Mouse (Mus musculus): ENCODE measurements at regions not wholly inside any gene's neighbourhood (a gene's known extent, or its start where the extent isn't known, plus 50 kb on each side); places are given as distances from the start of the nearest gene placed in this dataset.

- DNase-seq (ENCODE audit: low spot score in 2 of 2): no peak
Measured at GRCm38 (mm10) chr9:92661938-92662337, 119.9 kb downstream of the Plod2 start.

- DNase-seq (ENCODE audit: low spot score in 2 of 2): no peak
Measured at GRCm38 (mm10) chr9:92667361-92667881, 125.4 kb downstream of the Plod2 start.

GRCm38 (mm10) chr9:92671966-92672365 is 129.9 kb downstream of the Plod2 start:
- DNase-seq (ENCODE audit: low spot score in 2 of 2): no peak

GRCm38 (mm10) chr9:92694361-92695016 is 152.5 kb downstream of the Plod2 start:
- DNase-seq (ENCODE audit: low spot score in 2 of 2): no peak

- DNase-seq (ENCODE audit: low spot score in 2 of 2): no peak
Measured at GRCm38 (mm10) chr9:92697971-92698370, 155.9 kb downstream of the Plod2 start.

GRCm38 (mm10) chr9:92704752-92705151 is 162.7 kb downstream of the Plod2 start:
- no peak for DNase-seq (ENCODE audit: low spot score in 2 of 2)

- no peak for DNase-seq (ENCODE audit: low spot score in 2 of 2)
Measured at GRCm38 (mm10) chr9:92707011-92707410, 165.0 kb downstream of the Plod2 start.

- DNase-seq (ENCODE audit: low spot score in 2 of 2): no peak
Measured at GRCm38 (mm10) chr9:92717176-92717575, 175.2 kb downstream of the Plod2 start.

- no peak for DNase-seq (ENCODE audit: low spot score in 2 of 2)
Measured at GRCm38 (mm10) chr9:92718337-92718736, 176.3 kb downstream of the Plod2 start.

GRCm38 (mm10) chr9:92719251-92719650 is 177.2 kb downstream of the Plod2 start:
- DNase-seq (ENCODE audit: low spot score in 2 of 2): no peak

- no peak for DNase-seq (ENCODE audit: low spot score in 2 of 2)
Measured at GRCm38 (mm10) chr9:92728864-92729263, 186.8 kb downstream of the Plod2 start.

GRCm38 (mm10) chr9:92731396-92731795 is 189.4 kb downstream of the Plod2 start:
- peak; percentile 42 to 61 for DNase-seq (ENCODE audit: low spot score in 2 of 2)

GRCm38 (mm10) chr9:92767532-92767931 is 225.5 kb downstream of the Plod2 start:
- no peak for DNase-seq (ENCODE audit: low spot score in 2 of 2)

GRCm38 (mm10) chr9:92768432-92768831 is 226.4 kb downstream of the Plod2 start:
- peak; percentile 25 to 41 for DNase-seq (ENCODE audit: low spot score in 2 of 2)

GRCm38 (mm10) chr9:92769528-92769927 is 227.5 kb downstream of the Plod2 start:
- DNase-seq (ENCODE audit: low spot score in 2 of 2): peak in 1 of 2 experiments; percentile 4

GRCm38 (mm10) chr9:92771002-92771401 is 229.0 kb downstream of the Plod2 start:
- no peak for DNase-seq (ENCODE audit: low spot score in 2 of 2)

- no peak for DNase-seq (ENCODE audit: low spot score in 2 of 2)
Measured at GRCm38 (mm10) chr9:92771716-92772115, 229.7 kb downstream of the Plod2 start.

GRCm38 (mm10) chr9:92782922-92783454 is 241.0 kb downstream of the Plod2 start:
- DNase-seq (ENCODE audit: low spot score in 2 of 2): no peak

GRCm38 (mm10) chr9:92799695-92800094 is 257.7 kb downstream of the Plod2 start:
- DNase-seq (ENCODE audit: low spot score in 2 of 2): no peak

- no peak for DNase-seq (ENCODE audit: low spot score in 2 of 2)
Measured at GRCm38 (mm10) chr9:92809469-92809868, 267.4 kb downstream of the Plod2 start.

GRCm38 (mm10) chr9:92820721-92821120 is 278.7 kb downstream of the Plod2 start:
- DNase-seq (ENCODE audit: low spot score in 2 of 2): no peak

- DNase-seq (ENCODE audit: low spot score in 2 of 2): no peak
Measured at GRCm38 (mm10) chr9:92826708-92827353, 284.8 kb downstream of the Plod2 start.
